Mouse (Mus musculus) cerebellum, adult 9-10 months (tissue): ENCODE results near the gene Mast4.

Experiments used
- DNase-seq: peaks from one replicate; pipeline ENCODE4 v3.0.0; 2022

Mast4 gene

DNA sequence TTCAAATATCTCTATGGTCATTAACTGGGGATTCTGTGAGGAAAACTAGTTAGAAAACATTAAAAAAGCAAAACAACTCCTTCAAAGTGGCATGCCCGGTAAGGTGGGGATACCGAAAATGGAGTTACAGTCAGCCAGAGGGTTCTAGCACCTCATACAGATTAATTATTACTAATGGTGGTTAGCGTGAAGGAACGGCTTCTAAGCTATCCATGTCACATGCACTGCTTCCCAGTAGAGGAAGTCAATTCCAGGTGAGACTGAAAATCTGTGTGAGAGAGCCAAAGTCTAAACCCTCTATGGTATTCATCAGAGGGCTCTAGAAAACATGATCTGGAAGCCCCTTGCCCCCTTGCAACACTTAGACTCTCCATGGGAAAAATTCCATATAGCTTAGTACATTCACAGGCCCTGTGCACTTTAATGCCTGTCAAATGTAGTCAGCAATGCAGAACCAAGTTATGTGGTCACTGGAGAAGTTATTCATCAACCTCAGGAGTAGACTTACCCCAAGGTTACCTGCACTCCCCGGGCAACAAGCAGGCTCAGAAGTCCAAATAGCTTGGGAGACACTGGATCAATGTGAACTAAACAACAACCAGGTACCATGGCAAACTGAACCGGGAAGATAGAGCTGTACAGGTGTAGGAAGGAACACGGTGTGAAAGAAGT lies 96.1 kb downstream of the Mast4 start:
- DNase-seq, result no peak

DNA sequence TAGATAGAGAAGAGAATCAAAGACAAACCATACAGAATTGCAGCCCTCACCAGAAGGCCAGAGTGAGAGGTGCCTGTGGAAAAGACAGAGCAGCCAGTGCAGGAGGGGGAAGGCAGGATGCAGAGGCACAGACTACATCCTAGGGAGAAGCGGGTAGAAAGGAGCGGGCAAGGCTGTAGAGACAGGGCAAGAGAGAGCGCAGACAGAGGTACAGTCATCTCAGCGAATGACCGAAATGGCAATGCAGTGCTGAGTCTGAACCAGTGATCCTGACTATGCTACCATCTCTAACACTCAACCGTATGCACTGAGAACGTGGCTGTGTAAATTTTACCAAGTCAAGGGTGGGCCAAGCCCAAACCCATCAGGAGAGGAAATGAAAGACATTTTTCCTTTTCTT lies 102.1 kb downstream of the Mast4 start:
- DNase-seq, result no peak

DNA sequence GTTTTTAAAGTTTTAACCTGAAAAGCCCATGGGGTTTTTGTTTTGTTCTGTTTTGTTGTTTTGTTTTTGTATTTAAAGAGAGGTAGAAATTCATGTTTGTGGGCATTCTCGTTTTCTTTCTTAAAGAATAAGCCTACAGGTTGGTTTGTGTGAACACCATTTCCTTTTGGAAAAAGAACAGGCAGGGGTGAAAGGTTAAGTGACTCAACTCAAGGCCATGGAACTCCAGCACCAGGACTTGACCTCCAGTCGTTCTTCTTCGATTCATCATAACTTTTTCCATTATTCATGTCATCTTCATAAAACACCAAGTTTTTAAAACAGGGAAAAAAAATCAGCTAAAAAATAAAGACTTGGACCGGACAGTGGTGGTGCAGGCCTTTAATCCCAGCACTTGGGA lies 105.2 kb downstream of the Mast4 start:
- no peak for DNase-seq

DNA sequence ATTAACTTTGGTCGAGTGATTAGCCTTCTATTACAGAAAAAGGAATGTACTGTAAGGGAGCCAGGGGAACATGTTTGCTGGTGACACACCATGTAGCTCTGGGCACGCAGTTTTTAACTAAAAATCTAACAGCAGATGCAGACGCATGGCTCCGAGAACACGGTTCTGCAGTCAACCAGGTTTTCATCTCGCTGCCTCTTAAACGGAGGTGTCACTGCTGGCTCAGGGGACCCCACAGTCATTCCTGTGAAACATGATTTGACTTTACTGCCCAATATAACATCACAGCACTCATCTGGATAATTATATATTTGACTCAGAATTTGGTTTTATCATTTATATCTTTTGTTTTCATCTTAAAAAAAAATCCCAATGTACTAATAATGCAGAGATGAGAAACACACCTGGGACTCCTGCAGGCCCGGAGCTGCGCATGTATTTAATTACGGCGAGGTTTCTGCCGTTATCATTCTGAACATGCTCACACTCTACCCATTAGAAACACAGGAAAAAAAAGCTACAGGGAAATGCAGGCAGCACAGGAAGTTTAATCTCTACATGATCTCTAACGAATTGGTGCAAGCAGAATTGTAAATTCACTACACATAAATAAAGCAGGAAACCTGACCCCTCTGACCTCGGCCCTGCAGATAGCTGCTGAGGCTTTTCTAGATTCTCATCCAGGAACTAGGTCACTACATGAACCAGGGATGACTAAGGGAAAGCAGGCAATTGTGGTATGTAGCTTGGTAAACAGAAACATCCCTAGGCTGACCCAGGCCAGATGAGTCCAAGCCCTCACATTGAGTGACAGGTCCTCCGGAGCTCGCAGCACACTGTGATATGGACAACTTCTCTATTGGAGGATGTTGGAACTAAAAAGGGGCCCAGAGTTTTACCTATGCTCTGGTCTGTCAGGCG lies 108.1 kb downstream of the Mast4 start:
- no peak for DNase-seq

DNA sequence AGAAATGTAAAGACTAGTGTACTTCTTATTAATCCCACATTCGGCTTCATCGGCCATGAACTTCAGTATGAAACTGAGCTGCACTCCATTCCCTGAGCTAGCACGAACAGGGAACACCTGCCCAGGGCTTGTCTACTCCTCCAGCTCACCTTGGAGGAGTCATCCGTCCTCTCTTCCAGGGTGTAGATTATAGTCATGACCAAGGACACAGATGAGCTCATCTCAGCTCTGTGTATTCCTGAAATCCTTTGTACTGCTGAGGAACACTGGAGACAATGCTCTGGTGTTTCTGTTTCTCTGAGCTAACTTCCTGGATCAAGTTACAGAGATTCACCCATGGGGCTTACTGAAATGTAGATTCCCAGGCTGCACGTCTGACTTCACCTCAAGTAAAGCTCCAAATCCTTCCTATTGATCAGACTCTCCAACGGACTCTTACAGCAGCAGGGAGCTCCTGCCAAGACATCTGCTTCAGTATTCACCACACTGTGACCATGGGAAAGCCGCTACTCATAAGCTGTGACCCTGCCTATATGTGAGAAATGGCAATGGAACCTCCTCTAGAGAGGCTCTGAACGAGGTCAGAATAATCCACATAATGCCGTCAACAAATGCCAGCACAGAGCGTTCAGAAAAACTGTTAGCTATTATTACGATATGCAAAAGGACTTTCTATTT lies 108.9 kb downstream of the Mast4 start:
- DNase-seq, result no peak

DNA sequence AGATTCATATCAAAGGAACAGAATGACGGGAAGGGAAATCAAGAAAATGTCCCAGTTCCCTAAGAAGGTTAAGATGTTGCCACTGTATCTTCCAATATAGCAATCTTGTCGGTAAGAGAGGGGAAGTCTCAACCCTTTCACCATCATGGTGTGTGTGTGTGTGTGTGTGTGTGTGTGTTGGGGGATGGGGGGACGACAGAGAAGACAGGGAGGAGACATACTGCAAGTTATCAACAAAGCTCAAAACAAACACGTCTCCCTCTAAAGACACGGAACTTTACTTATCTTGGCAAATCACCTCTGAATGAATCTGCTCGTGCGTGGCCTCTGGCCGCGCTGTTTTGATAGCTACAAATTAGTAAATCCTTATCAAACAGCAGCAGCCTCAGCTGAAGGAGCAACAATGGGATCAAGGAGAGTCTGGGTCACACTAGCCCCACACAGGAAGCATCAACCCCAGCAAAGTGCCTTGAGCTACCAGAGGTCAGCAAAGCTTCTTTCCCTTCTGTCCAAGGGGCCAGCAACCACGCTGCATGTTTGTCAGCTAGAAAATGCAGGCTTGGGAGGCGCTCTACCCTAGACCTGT lies 113.7 kb downstream of the Mast4 start:
- DNase-seq, result no peak

DNA sequence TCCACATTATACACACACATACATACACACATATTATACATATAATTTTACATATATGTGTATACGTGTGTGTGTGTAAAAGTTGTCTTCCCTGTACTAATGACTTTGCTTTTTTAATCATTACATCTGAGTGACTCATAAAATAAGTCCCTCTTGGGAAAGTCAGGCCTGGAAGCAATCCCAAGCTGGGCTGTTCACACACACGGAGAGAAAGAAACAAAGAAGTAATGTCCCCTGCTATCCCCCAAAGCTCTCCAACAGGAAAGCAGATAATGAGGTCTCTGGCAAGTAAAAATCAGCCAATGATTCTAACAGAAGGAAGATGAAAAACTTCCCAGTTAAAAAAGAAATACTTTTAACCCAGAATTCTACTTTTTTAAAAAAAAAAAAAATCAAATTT lies 114.3 kb downstream of the Mast4 start:
- no peak for DNase-seq

DNA sequence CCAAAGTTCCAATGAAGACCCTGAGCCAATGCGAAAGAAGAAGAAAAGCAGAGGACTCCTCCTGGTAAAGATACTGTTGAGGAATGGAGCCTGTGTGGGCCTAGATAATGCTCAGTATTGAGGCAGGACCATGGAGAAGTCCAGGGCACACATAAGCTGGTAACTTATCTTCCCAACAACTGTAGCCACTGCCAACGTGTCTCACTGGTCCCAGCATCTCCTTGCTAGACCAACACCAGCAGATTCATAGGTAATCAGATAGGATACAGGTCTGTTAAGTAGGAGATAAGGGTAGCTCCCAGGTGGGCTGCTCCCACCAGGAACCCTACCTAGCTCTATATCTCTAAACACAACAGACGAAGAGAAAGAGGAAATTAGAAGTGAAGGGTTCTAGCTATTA lies 116.8 kb downstream of the Mast4 start:
- DNase-seq, result no peak

DNA sequence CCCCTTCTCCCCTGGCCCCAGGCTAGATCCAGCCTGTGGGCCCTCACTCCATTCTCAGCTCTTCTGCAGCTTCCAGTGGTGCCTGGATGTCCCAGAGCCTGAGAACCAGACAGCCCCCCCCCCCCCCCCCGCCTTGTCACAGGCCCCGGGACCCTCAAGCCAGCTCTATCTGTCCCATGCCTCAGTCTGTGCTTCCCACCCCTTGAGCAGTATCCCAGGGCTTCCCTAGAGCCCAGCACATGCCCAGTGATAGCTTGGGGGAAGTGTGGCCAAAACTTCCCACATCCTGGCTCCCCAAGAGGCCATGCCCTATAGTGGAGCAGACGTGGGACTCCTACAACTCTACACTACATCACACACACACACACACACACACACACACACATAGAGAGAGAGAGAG lies 119.8 kb downstream of the Mast4 start:
- DNase-seq, result no peak

DNA sequence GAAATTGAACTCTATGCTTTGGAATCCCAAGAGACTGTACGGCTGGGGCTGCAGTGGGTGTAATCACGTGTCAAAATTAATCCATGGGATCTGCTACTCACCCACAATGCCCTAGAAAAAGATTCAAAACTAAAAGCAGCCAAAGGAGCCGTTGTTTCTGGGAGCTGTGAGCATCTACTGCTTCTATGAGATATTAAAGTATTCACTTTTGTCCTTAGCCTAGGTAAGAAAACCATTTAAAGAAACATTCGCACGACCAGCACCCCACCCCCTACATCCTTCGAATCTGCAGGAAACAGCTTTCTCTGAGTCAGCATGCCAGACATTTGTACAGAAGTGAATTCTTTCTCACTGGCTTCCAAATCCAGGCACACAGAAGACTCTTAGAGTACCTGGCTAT lies 122.3 kb downstream of the Mast4 start:
- no peak for DNase-seq

DNA sequence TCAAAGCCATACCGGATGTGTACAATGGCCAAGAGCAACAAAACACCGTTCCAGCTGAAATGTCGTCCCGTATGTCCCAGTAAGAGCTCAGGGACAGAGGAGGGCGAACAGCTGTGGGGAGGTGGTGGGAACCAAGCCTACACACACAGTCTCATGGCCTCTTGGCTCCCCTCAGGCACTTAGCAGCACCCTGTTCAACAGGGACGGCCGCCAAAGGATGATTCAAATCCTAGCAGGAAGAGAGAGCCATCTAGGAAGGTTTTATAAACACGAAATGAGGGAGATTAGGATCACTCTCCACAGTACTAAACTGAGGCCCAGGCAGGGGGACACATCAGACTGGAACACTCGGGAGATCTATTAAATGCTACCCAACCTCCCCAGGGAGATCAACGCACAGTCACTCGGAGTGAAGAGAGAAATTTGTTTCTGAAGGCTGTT lies 122.8 kb downstream of the Mast4 start:
- no peak for DNase-seq

DNA sequence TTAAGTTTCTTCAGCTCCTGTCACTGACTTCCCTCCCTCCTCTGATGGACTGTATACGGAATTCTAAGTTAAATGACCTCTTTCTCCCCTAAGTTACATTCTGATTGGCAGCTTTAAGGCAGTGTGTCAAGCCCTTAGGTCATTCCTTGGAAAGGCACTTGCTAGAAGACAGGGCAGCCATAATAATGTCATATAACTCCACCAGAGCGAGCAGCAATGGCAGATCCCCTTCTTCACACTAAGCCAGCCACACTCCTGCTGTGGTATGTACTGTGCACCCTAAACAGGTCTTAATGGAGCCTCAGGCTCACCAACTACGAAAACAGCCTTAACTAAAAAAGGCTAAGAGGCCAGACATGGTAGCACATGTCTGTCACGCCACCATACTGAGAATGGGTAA lies 123.6 kb downstream of the Mast4 start:
- DNase-seq, result no peak

DNA sequence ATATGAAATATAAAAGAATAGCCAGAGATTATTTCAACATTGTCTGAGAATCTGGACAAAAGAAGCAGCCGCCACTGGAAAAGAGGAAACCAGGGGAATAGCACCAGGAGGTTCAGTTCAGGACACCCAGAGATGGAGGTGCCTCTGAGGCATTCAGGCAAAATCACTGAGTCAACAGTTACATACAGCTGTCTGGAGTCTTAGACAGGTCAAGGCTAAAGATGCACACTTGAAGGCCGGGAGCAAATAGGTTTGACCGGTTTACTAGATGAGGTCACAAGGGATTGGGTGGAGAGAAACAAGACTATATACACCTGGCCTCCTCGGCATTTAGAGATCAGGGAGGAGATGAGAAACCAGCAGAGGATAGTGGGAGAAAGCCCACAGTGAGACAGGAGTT lies 127.1 kb downstream of the Mast4 start:
- DNase-seq, result no peak

DNA sequence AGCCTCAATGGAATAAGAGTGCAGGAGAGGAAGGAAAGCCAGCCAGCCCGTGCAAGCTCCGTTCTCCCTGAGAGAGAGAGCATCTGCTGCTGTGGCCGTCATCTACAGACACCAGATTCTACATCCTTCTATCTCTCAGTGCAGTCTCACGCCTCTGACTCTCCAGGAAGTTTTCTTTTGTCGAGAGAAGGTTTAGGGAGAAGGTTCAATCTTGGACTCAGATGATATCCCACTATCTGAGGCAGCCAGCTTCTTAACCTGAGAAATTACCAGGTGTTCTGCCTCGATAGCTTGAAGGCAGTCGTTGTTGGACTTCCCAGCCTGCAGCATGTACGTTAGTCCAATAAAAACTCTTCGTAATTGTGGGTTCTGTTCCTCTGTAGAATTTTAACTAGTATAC lies 127.7 kb downstream of the Mast4 start:
- DNase-seq, result no peak

DNA sequence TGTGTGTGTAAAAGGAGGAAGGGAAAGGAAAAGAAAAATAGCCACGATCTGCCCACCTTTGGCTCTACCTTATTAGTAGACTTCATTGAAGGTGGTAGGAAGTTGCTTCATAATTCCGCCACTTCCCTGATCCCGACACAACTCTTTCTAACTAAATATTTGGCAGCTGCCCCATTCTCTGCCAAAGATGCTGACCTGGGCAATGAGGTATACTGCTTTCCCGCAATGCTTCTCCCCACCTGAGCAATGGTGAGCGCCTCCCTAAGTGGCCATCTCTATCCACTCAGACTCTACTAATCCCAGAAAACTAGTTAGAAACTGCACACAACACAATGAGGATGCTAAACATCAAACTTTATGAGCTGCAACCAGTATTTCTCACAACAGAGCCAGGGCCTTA lies 129.1 kb downstream of the Mast4 start:
- DNase-seq, result no peak

DNA sequence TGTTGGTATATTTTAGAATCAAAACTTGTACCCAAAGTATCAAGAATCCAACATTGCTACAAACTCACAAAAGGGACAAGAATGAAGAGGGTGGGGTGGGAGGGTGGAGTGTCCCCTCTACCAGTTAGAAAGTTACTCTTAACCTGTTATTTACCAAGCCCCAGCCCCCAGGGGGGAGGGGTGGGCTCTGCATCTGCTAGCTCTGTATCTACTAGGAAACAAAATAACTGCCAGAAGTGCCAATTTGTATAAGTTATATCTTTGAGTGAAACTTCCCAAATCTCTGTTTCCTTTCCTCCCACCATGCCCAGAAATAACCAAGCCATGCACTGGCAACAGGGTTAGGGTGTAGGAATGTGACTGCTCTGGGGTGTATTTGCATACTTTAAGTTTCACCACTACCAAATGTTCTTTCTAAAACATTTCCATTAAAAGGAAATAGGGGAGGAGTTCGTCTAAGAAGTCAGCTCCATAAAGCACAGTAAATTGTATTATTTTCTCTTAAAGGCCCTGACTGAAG lies 130.9 kb downstream of the Mast4 start:
- DNase-seq, result no peak

DNA sequence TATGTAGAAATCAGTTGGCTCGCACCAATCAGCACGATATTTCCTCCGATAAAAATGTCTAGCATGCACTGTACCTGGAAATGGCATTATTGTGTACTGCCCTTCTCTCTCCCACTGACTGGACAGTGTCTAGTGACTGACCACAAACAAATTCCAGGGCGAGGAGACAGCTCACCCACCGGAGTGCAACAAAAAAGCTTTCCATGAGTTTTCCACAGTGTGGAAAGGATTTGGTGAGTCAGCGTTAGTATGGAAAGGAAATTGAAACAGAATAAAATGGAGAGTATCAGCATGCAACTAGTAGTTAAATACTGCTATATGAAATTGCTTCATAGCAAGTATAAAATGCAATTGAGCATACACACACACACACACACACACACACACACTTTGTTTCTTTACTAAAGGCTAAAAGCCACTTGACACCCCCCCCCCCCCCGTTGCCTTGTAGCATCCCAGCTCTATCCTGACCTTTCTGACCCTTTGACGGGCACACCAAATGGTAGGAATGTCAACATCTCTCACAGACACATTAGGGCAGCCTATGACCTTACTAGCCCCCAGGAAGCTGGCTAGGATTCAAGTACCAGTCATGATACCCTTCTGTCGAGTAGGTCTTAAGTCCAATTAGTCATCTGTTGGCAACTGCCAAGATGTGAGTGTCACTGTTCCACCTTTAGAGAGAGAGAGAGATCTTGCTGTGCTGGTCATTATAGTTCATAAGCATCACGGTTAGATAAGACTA lies 133.1 kb downstream of the Mast4 start:
- DNase-seq, result no peak

DNA sequence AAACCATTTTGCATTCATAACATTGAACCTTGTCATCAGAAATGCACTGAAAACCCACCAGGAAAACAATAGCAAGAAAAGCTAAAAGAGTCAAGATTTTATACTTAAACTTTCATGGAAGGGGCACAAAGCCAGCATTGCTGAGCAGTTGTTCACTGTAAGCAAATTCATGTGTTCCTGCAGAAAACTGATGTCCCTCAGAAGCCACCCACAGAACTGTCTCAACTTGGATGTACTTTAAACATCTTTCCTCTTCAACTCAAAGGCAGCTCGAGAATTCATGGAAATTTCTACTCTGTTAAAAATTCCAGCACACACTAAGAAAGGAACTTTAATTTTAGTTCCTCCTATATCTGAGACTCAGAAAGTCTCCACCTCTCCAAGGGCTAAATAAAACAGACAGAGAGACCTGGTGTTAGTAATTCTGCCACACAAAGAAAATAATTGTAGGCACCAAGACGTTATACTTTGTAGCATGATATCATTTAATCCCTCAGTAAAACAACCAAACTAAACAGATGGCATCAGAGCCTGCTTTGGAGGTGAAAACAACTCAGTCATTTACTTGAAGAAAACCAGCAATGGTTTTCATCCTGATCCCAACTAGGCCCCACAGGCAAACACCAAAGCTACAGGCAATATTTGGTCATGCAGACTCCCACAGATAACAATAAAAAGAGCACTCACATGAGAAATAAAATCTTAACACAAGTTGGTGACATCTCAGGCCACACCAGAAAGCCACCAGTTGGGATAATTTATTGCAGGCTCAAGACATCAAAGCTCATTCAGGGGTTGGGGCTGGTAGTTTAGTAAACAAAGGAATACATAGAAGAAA lies 134.3 kb downstream of the Mast4 start:
- DNase-seq, result no peak

DNA sequence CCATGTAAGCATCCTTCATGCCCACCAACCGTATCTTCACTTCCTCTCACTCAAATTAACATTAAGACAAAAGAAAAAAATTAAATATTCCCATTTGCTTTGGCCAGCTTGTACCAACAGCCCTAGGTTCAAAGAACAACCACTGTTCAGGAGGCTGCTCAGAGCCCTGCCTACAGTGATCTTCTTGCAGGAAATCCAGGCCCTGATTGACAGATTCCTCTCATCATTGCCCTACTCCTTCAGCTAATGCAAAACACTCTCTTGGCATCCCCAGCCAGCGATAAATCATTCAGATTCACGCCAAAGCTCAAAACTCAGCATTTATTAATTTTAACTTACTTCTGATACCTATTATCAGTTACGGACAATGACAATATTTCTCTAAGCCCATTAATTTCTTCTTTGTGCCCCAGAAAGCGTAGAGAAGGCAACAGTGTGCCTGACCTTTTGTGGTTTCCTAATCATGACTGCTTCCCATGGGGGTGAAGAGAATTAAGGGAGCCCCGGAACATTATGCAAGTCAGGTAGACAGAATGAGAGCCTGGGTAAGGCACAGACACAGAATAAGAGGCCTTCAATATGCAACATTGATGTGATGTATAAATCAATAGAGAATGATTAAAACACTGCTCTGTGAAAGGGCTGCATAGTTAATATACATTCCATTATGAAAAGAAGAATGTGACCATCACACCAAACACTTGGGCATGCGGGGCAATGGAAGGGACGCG lies 135.9 kb downstream of the Mast4 start:
- no peak for DNase-seq

DNA sequence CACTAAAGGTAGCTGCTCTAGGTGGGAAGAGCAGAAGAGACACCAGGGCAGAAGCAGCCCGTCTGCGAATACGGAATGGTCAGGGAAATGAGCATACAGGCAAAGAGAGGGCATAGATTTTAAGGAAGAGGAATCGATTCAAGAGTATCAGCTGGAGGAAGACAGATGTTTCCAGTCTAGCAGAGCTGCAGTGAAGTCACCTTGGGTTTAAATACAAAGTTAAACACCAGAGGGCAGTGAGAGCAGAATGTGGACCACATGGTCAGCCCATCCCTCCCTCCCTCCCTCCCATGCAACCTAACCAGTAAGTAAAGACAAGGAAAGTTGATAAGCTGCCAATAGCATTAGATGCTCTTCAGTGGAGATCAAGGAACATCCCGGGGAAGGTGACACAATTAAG lies 138.0 kb downstream of the Mast4 start:
- no peak for DNase-seq

DNA sequence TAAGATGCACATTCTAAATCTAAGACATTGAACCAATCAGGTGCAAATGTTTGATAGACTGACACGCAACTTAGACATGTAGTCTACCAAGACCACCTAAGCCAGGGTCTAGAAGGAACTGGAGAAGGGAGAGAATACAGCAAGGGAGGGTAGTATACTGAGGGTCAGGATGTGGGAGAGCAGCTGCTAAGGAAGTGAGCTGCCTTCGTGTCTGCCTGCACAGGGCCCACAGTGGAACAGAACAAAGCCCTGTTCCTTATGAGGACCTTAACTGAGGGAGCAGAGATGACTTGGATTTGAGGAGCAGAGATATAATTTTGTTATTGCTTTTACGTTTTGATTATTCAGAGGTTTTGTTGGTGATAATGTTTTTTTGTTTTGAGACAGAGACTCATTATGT lies 138.4 kb downstream of the Mast4 start:
- DNase-seq, result no peak
